Mouse (Mus musculus): ENCODE results near the gene Dctpp1. TPM values are rescaled to one million over a fixed set of nuclear protein-coding genes. Genes with fewer than 3 reads are reported as not detected.
A peak's percentile ranks its signal among the peaks of the same experiment; 100 is the strongest.

The Dctpp1 gene
- total RNA-seq (2021), result 10 to 100 TPM; 18.3 to 23.8 TPM
- long read RNA-seq, experiment 1, transcript Dctpp1-201 (3 exons, 676 nt), result major isoform, 15 of 15 reads
- long read RNA-seq, experiment 1, partial matches to known transcripts, result 0 of 15 reads
- long read RNA-seq, experiment 1, other reads (novel, unspliced or antisense), result 0 of 15 reads
- long read RNA-seq, experiment 2, transcript Dctpp1-201 (3 exons, 676 nt), result major isoform, 19 of 19 reads
- long read RNA-seq, experiment 2, partial matches to known transcripts, result 0 of 19 reads
- long read RNA-seq, experiment 2, other reads (novel, unspliced or antisense), result 0 of 19 reads

DNA sequence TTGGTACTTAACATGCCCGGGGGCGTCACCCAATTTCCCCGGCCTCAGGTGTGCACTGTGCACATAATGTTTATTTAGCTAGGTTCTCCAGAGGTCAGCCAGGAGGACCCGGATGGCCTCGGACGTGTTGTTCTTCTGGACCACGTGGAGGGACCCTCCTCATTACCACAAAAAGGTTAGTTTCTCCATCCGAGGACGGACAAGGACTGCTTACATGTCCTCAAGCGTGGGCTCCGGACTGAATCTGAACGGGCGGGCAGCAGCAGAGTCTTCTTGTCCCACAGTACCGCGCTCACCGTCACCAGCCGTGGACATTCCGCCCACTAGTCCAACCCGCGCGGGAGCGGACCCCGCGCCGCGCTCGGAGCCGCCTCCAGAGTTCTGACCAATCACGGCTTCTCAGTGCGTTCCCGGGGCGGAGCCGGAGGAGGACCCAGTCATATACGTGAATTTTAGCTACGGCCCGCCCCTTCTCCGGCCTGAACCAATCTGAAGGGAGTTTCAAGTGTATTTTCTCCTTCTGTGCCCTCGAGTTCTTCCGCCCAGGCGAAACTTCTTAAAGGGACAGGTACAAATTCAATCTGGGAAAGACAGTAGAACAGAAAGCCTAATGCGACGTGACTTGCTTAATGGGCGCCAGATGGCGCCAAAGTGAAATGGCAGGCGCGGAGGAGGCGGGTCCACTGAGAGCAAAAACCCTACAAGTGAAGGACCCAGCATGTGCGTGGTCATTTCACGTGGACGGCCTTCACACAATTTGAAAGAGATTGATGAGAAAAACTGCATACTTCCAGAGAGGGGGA, at the start of gene Dctpp1:
TSS of gene Dctpp1 (minus strand) at position 401 of the 803 bp plus-strand sequence.
- peak; percentile 89 for TF ChIP-seq CTCF (conservative IDR thresholded peaks at IDR 0.05)
- H3K4me3 ChIP-seq, result peak within 1 kb of the TSS; percentile 66
- DNase-seq (ENCODE audit: low spot score in 2 of 2), result peak; percentile 95 to 99
- peak within 1 kb of the TSS; percentile 73 for H3K27ac ChIP-seq

DNA sequence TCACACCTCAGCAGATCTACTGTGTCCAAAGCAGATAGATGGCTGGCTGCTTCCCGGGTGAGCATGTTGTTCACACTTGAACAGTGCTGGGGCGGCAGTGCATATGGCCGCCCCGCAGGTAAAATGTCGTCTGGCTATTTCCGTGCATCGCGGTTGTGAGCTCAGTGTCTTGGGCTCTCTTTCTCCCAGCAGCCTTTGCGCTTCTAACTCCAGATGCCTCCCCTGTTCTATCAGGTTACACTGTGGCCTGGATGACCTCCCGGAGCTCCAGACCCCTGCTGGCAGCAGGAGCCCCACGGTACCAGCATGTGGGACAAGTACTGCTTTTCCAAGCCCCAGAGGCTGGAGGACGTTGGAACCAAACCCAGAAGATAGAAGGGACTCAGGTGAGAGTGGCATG, 49.4 kb upstream of the Dctpp1 start:
- no peak for TF ChIP-seq CTCF (conservative IDR thresholded peaks at IDR 0.05)
- no peak overlapping the region for H3K4me3 ChIP-seq
- no peak for DNase-seq (ENCODE audit: low spot score in 2 of 2)
- H3K27ac ChIP-seq, result no peak overlapping the region

DNA sequence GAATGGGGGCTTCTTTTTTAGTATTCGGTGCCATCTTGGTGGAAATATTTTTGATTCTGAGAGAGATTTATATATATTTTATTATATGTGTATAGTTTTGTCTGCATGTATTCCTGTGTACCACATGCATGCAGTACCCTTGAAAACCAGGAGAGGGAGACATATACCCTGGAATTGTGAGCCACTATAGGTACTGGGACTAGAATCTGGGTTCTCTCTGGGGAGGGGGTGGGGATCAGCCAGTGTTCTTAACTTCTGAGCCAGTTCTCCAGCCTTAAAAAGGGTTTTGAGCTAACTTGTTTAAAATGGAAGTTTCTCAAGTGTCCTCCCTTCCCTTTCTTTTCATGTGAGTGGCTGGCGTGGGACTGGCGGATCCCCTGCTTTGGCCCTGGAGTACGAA, 48.4 kb upstream of the Dctpp1 start:
- Histone ChIP-seq H3K27ac (no peak overlapping the region), H3K4me3 (no peak overlapping the region)
- peak; percentile 53 to 76 for DNase-seq (ENCODE audit: low spot score in 2 of 2)
- TF ChIP-seq CTCF (conservative IDR thresholded peaks at IDR 0.05), result peak; percentile 86

DNA sequence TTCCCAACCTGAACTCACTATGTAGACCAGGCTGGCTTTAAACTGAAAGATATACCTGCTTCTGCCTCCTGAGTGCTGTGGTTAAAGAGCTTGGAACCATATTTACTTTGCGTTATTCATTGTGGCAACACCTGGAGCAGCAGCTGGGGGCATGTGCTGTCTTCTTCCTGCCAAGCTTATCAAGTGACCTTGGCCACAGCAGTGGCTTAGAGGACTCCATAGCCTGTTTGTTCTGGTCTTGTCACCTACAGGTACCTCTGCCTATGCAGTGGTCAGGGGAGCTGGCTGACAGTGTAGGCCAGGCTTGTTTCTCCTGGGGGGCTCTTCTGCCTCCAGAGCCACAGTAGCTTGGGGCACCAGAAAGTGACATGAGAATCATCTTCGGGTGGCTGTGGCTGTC, 47.9 kb upstream of the Dctpp1 start:
- no peak for DNase-seq (ENCODE audit: low spot score in 2 of 2)
- no peak overlapping the region for H3K27ac ChIP-seq
- H3K4me3 ChIP-seq, result no peak overlapping the region
- no peak for TF ChIP-seq CTCF (conservative IDR thresholded peaks at IDR 0.05)

DNA sequence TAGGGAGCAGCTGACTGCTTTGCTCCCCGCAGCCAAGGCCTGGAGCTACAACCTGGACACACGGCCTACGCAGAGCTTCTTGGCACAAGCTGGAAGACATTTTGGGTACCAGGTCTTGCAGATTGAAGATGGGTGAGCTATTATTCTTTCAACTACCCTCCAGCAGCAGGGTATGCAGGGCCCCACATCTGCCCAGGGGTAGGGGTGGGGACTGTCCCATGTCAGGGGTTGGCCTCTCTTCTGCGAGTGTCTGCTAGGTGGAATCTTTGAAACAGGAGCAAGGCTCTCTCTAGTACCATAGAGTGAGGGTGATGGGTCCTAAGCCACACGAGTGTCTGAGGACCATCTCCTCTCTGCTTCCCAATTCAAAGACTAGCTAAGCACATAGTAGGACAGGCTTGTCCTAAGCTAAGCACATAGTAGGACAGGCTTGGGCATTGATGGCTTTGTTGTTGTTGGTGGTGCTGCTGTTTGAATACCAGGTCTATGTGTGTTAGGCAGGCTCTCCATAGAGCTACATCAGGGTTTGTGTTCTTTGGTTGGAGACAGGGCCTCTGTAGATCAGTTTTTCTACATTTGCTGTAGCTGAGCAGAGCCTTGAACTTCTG, 37.2 kb upstream of the Dctpp1 start:
- H3K27ac ChIP-seq, result no peak overlapping the region
- DNase-seq (ENCODE audit: low spot score in 2 of 2), result no peak
- TF ChIP-seq CTCF (conservative IDR thresholded peaks at IDR 0.05), result no peak
- H3K4me3 ChIP-seq, result no peak overlapping the region

DNA sequence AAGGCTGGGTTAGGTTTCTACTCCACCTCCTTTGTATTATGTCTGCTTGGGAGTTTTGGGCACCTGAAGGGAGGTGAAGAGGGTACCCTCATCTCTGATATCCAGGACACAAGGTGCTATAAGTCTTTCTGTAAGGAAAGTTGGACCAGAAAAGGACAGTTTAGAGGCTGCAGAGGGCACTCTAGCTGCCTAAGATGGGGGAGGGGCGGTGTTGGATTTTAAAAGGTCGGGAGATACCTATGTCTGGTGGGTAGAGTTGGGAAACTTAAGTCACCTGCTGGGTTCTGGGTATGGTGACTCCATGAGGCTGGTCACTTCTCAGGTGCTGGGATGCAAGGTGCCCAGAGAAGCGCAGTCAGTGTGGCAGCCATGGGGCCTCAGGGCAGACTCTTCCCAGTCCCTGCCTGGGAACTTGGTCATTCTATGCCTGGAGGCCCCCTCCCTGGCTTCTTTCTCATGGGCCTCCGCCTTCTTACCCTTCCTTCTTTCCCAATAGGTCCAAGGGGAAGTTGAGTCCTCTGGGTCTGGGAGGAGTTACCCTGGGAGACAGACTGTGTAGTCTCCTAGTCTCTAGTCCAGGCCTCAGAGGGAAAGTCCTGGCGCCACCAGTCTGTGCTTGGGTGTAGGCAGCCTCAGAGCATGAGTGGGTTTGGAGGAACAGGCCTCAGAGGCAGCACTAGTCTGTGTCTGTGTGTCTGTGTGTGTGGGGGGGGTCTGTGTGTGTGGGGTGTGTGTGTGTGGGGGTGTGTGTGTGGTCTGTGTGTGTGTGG, 36.5 kb upstream of the Dctpp1 start:
- TF ChIP-seq CTCF (conservative IDR thresholded peaks at IDR 0.05), result no peak
- Histone ChIP-seq H3K4me3 (no peak overlapping the region), H3K27ac (no peak overlapping the region)
- DNase-seq (ENCODE audit: low spot score in 2 of 2), result no peak

DNA sequence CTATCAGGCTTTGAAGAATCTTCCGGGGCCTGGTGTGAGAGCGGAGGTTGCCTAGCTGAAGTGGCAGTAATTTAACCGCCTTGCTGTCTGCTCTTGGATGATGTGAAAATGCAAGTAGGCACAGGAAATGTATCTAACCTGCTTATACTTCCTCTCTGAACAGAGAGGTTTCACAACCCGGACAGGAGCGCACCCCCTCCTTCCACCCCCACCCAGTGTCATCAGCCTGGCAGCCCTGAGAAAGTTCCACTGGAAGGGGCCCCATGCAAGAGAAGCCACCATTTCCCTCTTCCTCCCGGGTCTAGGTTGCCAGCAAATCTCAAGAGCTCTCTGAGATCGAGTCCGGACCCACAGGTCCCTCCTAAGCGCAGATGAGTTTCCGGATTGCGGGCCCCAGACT, 35.6 kb upstream of the Dctpp1 start, which contains the start of gene Itgal:
TSS of gene Itgal (plus strand) at position 163 of the 400 bp plus-strand sequence.
- no peak for DNase-seq (ENCODE audit: low spot score in 2 of 2)
- H3K27ac ChIP-seq, result no peak within 1 kb of the TSS
- no peak within 1 kb of the TSS for H3K4me3 ChIP-seq
- TF ChIP-seq CTCF (conservative IDR thresholded peaks at IDR 0.05), result no peak

DNA sequence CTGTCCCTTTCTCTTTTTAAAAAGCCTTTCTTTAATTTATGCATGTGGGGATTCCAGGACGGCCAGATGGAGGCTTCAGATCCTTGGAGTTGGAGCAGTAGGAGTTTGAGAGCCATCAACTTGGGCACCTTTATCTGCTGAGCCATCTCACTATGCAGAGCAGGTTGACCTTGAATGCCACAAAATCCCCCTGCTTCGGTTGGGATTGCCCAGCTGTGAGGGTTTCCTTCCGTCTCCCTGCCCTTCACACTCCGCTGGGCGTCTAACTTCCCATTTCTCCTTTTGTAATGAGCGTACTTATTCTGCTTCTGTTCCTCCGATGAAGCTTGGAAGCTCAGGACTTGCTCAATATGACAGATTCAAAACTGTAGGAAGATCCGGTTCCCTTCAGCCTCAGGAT, 29.6 kb upstream of the Dctpp1 start:
- TF ChIP-seq CTCF (conservative IDR thresholded peaks at IDR 0.05), result no peak
- no peak overlapping the region for H3K27ac ChIP-seq
- H3K4me3 ChIP-seq, result no peak overlapping the region
- no peak for DNase-seq (ENCODE audit: low spot score in 2 of 2)

DNA sequence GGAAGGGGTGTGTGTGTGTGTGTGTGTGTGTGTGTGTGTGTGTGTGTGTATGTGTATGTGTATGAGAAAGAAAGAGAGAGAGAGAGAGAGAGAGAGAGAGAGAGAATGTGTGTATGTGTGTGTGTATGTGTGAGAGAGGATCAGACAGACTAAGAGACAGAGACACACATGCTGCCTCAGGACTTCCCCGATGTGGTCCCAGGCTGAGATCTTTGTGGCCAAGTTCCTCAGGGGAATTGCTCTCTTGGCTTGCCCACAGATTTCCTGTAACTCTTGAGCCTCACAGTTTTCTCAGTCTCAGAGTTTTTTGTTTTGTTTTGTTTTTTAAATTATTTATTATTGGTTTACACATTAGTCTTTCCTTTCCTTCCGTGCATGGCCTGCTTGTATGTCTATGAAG, 28.8 kb upstream of the Dctpp1 start:
- no peak overlapping the region for H3K27ac ChIP-seq
- TF ChIP-seq CTCF (conservative IDR thresholded peaks at IDR 0.05), result no peak
- H3K4me3 ChIP-seq, result no peak overlapping the region
- DNase-seq (ENCODE audit: low spot score in 2 of 2), result no peak

DNA sequence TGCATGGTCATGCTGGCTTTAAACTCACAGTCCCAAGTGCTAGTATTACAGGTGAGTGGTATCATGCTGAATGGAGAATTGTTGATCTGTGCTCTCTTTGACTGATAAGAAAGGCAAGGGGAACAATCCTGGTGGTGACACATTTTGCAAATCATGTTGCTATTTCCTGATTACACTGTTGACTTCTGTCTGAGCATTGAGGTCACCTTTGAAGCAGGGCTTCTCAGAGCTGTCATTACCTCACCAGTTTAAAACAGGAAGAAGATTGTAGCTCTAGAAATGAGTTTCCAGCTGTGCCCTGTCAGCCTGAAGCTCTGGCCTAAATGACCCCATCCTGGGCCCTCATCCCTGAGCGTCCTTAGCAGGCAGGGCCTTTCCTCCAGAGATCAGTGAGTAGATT, 27.4 kb upstream of the Dctpp1 start:
- no peak overlapping the region for H3K27ac ChIP-seq
- TF ChIP-seq CTCF (conservative IDR thresholded peaks at IDR 0.05), result no peak
- H3K4me3 ChIP-seq, result no peak overlapping the region
- no peak for DNase-seq (ENCODE audit: low spot score in 2 of 2)

DNA sequence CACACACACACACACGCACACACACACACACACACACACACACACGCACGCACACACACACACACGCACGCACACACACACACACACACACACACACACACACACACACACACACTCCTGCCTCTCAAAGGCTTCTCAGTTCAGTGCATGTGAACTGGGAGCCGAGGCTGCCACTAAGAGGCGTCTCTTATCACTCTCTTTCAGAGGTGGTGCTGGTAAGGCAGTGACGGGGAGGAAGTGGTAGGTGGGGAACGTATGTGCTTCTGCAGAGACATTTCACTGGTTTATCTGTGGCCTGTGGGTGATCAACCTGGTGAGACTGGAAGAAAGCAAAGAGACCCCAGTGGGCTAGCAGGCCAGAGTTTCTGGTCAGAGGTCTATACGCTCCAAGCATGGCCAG, 24.6 kb upstream of the Dctpp1 start:
- DNase-seq (ENCODE audit: low spot score in 2 of 2), result no peak
- no peak for TF ChIP-seq CTCF (conservative IDR thresholded peaks at IDR 0.05)
- H3K4me3 ChIP-seq, result no peak overlapping the region
- H3K27ac ChIP-seq, result no peak overlapping the region

DNA sequence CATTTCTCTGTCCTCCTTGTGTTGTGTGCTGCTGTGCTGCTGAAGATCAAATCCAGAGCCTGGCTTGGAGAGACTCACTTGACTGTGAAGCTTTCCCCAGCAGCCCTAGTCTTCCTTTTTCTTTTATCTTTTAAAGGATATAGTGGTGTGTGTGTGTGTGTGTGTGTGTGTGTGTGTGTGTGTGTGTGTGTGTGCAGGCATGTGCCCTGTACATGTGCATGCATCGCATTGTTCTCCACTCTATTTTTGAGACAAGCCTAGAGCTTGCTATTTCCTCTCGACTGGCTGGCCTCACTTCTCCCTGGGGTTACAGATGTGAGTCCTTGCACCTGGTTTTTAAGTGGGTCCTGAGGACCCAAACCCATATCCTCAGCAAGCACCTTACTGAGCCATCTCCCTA, 21.7 kb upstream of the Dctpp1 start:
- DNase-seq (ENCODE audit: low spot score in 2 of 2), result no peak
- Histone ChIP-seq H3K27ac (no peak overlapping the region), H3K4me3 (no peak overlapping the region)
- TF ChIP-seq CTCF (conservative IDR thresholded peaks at IDR 0.05), result no peak

DNA sequence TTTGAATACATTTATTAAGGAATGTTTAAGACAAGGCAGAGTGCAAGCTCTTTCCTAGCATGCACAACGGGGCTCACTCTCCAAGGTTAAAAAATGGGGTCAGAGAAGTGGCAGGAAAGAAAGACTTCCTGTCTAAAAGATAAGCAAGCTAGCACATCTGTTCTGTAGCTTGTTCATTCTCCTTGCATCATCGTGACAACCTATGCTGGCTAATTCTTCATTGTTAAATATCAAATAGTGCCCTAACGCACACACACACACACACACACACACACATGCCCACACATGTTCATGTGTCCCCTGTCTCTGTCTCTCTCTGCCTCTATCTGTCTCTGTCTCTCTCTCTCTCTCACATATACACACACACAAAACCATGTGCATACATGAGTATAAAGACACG, 20.6 kb upstream of the Dctpp1 start:
- DNase-seq (ENCODE audit: low spot score in 2 of 2), result no peak
- Histone ChIP-seq H3K4me3 (no peak overlapping the region), H3K27ac (no peak overlapping the region)
- no peak for TF ChIP-seq CTCF (conservative IDR thresholded peaks at IDR 0.05)

Data from layer of hippocampus, adult 2 months (tissue).